Mouse (Mus musculus) olfactory bulb, adult 2 months (tissue): Measurements from ENCODE around the gene Zfp672. TPM values are rescaled to one million over a fixed set of nuclear protein-coding genes. Genes with fewer than 3 reads are reported as not detected.

Experiments
- H3K27ac ChIP-seq: fragments of 200-500 bp; 2 replicates; pipeline ENCODE4 v1.5.1; 2012; ENCODE audit warnings: low read depth, low read length; ENCODE audit not compliant: insufficient read depth
- H3K4me1 ChIP-seq: fragments of 200-500 bp; 2 replicates; pipeline ENCODE4 v1.6.1; 2012; ENCODE audit warnings: low read length; ENCODE audit not compliant: control insufficient read depth, insufficient read depth
- H3K4me3 ChIP-seq: fragments of 200-500 bp; 2 replicates; pipeline ENCODE4 v1.5.1; 2012; ENCODE audit warnings: mild to moderate bottlenecking, low read depth, low read length, moderate library complexity; ENCODE audit not compliant: insufficient read depth
- CTCF ChIP-seq: fragments of 200-500 bp; IDR thresholded peaks from 2 replicates; pipeline ENCODE4 v1.5.1; 2012; ENCODE audit warnings: low read depth, mild to moderate bottlenecking, low read length, moderate library complexity; ENCODE audit not compliant: insufficient read depth
- POLR2A ChIP-seq: fragments of 200-500 bp; IDR thresholded peaks from 2 replicates; pipeline ENCODE4 v1.6.1; 2012; ENCODE audit warnings: mild to moderate bottlenecking, low read depth, low read length, moderate library complexity; ENCODE audit not compliant: insufficient read depth
- WGBS: fragments of 180-500 bp; shearing (Covaris S2); methylation state at CpG from one replicate; pipeline ENCODE4 v1.1.7; 2018; 5-methylcytosine and 5-hydroxymethylcytosine counted together
- polyA plus RNA-seq: library from polyadenylated mRNA; stranded (reverse); fragments of >200 nt; gene quantifications from 2 replicates; pipeline ENCODE4 v1.2.4, GENCODE M21; 2012; ENCODE audit warnings: low replicate concordance; ENCODE audit not compliant: missing spikeins, insufficient read depth, insufficient read length

The Zfp672 gene
- polyA plus RNA-seq, 1 experiment = not detected

DNA sequence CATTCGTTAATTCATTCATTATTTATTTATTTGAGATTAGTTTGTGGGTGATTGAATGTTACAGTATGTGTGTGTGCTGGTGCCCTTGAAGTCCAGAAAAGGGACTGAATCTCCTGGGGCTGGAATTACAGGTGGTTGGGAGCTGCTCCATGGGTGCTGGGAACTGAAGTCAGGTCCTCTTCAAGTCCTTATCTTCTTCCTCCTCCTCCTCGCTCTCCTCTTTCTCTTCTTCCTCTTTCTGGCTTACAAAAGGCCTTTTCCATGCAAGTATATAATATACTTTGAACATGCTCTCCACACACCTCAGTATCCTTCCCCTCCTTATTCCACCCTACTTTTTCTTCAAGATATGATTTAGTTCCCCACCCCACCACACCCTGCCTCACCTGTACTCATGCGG lies 26.9 kb upstream of the Zfp672 start:
- Histone ChIP-seq H3K4me3 (no peak overlapping the region), H3K4me1 (peaks cover 3% of the 10 kb centered on the region; the same call in 1 of the 2 replicates), H3K27ac (no peak overlapping the region)
- 90% methylated on average over 3 of the region's 3 CpGs for WGBS
- TF ChIP-seq CTCF (no peak), POLR2A (no peak)

DNA sequence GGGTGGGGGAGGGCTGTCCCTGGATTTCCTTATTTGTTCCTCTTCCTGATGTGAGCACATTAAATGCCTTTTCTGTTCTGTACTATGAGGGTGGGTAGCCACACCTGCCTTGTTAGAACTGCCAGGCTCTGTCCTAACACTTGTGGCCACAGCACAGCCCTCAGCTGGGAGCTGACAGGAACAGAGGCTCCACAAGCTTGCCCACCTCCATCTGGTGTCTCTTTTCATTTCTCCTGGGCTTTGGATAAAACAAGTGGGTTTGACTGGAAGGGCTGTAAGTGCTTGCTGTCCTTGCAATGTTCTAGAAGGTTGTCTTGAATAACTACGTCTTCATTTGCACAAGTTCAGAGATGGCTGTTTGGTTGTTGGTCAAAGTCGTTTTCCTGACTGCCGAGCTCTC lies 24.8 kb upstream of the Zfp672 start:
- TF ChIP-seq CTCF = no peak
- TF ChIP-seq POLR2A = no peak
- Histone ChIP-seq H3K4me3 (no peak overlapping the region), H3K4me1 (peaks cover 3% of the 10 kb centered on the region; the same call in 1 of the 2 replicates), H3K27ac (no peak overlapping the region)
- 74% methylated on average over 3 of the region's 3 CpGs for WGBS

DNA sequence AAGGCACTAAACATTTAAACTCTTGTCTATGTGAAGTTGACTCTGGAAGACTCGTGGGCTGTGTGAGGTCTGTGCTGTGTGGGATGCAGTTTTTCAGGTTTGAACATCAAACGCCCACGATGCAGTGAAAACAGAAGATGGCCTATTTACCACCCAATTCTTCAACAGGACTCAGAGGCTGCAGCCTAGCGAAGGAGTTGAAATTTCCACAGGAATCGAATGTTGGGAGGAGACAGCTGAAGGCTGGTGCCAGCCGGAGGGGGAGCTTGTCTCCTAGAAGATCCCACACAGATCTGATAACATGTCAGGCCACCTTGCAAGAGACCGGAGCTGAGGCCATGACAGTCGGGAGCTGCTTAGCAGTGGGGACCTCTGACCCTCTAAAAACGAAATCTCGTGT lies 24.3 kb upstream of the Zfp672 start:
- H3K27ac ChIP-seq = no peak overlapping the region
- TF ChIP-seq POLR2A (no peak), CTCF (no peak)
- 60% methylated on average over 10 of the region's 10 CpGs for WGBS
- no peak overlapping the region for H3K4me3 ChIP-seq
- H3K4me1 ChIP-seq = peaks cover 3% of the 10 kb centered on the region; the same call in 1 of the 2 replicates

DNA sequence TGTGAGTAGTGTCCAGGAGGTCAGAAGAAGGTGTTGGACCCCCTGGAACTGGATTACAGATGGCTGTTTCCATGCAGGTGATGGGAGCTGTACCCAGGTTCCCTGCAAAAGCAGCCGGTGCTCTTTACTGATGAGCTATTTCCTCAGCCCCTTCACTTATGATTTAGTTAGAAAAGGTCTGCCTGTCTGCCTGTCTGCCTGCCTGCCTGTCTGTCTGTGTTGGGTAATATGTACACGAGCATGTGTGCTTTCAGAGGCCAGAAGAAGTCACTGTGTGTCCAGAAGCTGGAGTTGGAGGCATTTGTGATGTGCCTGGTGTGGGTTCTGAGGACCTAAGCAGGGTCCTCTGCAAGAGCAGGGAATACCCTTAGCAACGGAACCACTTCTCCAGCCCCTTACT lies 23.6 kb upstream of the Zfp672 start:
- TF ChIP-seq CTCF (no peak), POLR2A (no peak)
- peaks cover 3% of the 10 kb centered on the region; the same call in 1 of the 2 replicates for H3K4me1 ChIP-seq
- H3K4me3 ChIP-seq = no peak overlapping the region
- 80% methylated on average over 3 of the region's 3 CpGs for WGBS
- H3K27ac ChIP-seq = no peak overlapping the region

DNA sequence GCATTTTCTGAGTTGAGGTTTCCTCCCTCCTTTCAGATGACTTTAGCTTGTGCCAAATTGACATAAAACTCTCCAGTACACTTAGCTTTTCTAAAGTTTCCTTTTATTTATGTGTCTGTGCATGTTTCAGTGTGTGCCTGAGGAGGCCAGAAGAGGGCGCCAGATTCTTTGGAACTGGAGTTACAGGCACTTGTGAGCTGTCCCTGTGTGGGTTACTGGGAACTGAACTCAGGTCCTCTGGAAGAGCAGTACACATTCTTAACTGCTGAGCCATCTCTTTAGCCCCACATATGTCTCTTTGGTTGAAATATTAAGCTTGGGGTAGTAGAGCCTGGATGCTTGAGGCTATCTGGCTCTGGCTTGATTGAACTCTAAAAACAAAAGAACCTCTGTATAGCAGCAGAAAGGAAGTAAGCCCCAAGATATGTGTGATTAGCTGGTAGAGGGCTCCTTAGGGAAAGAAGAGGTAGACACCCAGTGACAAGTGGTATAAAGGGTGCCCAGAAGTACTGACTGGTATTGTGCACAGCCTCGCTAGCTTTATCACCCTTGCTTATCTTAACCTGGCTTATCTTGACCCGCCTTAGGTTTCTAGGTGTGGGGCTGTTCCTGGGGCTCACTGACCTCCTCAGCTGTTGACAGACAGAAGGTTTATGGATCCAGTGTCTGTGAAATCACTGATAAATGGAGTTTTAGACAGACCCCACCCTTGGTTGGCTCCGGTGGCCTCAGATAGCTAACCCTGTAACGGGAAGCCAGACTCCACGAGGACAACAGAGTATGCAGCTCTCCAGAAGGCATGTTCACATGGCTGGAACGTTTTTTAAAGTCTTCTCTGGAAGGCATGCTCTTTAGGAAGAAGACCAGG lies 22.8 kb upstream of the Zfp672 start:
- WGBS = 70% methylated on average over 7 of the region's 7 CpGs
- Histone ChIP-seq H3K4me1 (peaks cover 3% of the 10 kb centered on the region; the same call in 1 of the 2 replicates), H3K4me3 (no peak overlapping the region), H3K27ac (no peak overlapping the region)
- TF ChIP-seq CTCF (no peak), POLR2A (no peak)

DNA sequence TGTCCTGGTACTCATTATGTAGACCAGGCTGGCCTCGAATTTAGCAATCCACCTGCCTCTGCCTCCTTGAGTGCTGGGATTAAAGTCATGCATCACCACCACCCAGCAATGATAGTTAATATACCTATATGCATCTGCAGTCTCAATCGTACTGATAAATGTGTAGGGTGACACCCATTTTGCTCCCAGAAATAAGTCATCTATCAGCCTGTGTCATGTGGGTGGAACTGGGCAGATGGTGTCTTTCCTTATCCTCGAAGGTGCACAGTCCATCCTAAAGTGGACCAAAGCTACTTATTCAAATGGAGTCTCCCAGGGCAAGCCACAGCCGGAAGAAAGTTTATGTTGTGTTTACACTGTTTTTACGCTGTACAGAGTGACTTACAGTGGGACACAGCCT lies 21.0 kb upstream of the Zfp672 start:
- Histone ChIP-seq H3K27ac (no peak overlapping the region), H3K4me1 (peaks cover 3% of the 10 kb centered on the region; the same call in 1 of the 2 replicates), H3K4me3 (no peak overlapping the region)
- TF ChIP-seq CTCF (no peak), POLR2A (no peak)
- 84% methylated on average over 5 of the region's 5 CpGs for WGBS

DNA sequence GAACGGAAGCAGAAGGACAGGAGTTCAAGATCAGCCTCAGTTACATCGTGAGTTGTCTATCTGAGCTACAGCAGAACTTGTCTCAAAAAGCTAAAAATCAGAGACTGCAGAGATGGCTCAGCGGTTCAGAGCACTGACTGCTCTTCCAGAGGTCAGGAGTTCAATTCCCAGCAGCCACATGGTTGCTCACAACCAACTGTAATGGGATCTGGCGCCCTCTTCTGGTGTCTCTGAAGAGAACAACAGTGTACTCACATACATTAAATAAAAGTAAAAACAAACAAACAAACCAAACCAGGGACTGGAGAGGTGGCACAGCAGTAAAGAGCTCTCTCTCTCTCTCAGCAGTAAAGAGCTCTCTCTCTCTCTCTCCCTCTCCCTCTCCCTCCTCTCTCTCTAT lies 20.5 kb upstream of the Zfp672 start:
- Histone ChIP-seq H3K4me1 (peaks cover 3% of the 10 kb centered on the region; the same call in 1 of the 2 replicates), H3K27ac (no peak overlapping the region), H3K4me3 (no peak overlapping the region)
- no peak for TF ChIP-seq CTCF
- no peak for TF ChIP-seq POLR2A
- 72% methylated on average over 4 of the region's 4 CpGs for WGBS

DNA sequence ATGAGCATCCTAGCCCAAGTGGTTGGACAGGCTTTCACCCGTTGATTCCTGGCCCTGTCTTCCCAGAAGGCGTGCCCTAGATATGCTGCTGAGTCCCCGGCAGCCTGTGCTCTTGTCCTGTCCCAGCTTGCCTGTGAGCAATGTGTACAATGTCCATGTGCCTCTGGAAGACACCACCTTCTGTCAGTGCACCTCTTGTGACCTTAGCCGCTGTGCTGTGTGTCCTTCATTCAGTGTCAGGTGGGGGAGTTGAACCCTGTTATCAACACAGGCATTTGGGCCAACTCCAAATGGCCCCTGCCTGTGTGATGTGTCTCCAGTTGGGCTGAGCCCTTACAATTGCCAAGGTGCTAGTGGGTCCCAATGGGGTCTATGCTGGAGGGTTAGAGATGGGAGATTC lies 16.6 kb upstream of the Zfp672 start:
- Histone ChIP-seq H3K4me3 (no peak overlapping the region), H3K27ac (no peak overlapping the region), H3K4me1 (no peaks in the 10 kb centered on the region)
- no peak for TF ChIP-seq CTCF
- TF ChIP-seq POLR2A = no peak
- WGBS = 90% methylated on average over 4 of the region's 4 CpGs

DNA sequence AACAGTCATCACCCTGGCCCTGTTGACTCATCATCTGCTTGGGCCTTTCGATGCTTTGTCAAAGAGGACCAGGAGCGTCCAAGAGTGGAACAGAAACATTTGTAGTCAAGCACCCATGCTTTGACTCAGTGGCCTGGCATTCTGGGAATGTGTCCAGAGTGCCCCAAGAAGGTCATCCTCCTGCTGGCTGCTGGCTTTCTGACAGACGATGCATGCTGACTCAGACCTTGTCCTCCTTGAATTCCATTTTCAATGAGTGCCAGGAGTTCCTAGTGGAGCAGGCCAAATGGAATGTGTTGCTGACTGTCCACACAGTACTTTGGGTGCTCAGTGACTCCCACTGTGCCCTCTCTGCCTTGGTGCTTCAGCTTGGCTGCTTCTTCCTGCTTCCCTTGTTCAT lies 4.6 kb upstream of the Zfp672 start:
- no peak for TF ChIP-seq POLR2A
- TF ChIP-seq CTCF = no peak
- Histone ChIP-seq H3K4me1 (peaks cover 17% of the 10 kb centered on the region), H3K4me3 (no peak overlapping the region), H3K27ac (no peak overlapping the region)
- 47% methylated on average over 3 of the region's 3 CpGs for WGBS

DNA sequence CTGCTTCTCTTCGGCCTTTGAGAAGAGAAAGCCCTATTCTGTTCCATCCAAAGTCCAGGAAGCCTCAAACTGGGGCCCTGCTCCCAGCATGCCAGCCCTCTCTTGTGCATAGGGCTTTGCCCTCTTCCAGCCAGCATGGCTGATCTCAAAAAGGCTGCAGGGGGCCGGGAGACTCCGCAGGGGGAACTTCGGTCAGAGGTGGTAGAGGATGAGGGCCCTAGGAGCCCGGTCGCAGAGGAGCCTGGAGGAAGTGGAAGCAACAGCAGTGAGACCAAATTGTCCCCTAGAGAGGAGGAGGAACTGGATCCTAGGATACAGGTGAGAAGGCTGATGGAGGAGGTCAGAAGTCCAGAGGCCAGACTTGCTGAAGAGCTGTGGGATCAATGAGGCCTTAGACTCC lies 1.4 kb upstream of the Zfp672 start:
- H3K4me1 ChIP-seq = peaks cover 17% of the 10 kb centered on the region
- H3K27ac ChIP-seq = no peak overlapping the region
- TF ChIP-seq POLR2A = no peak
- no peak for TF ChIP-seq CTCF
- 80% methylated on average over 6 of the region's 6 CpGs for WGBS
- peak overlapping the region; percentile 99 for H3K4me3 ChIP-seq
